Mouse (Mus musculus) ES-E14 (cell line): Measurements from ENCODE around the gene Csn1s1.

Experiments used
- CHD2 ChIP-seq: IDR thresholded peaks from 2 replicates; pipeline ENCODE4 v1.6.1; 2014; ENCODE audit warnings: mild to moderate bottlenecking, low read depth, low read length, inconsistent platforms
- ZC3H11A ChIP-seq: IDR thresholded peaks from 2 replicates; pipeline ENCODE4 v1.6.1; 2012; ENCODE audit warnings: low read depth, mild to moderate bottlenecking, inconsistent platforms, low read length, borderline replicate concordance
- ZNF384 ChIP-seq: IDR thresholded peaks from 2 replicates; pipeline ENCODE4 v1.6.1; 2012; ENCODE audit warnings: low read depth, low read length, inconsistent platforms

DNA sequence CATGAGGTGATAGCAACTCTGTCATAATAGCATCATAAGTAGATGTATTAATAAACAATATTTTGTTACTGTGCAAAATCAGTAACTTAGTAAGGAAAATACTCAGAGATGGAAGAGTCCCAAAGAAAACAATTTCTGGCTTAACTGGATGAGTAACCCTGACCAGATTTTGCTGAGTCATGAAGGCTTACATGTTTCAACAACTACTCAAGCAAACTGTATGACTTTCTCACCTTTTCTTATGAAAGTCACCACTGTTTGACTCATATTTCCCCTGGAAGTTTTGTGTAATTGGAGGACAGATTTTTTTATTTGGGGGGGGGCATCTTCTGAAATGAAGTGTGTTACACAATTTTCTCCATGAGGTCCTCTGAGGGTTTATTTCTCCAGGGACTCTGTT, 43.3 kb upstream of the Csn1s1 start:
- TF ChIP-seq ZNF384, result no peak
- TF ChIP-seq ZC3H11A, result no peak
- no peak for TF ChIP-seq CHD2
